Mouse (Mus musculus): ENCODE results near the gene Rpusd3.

DNA sequence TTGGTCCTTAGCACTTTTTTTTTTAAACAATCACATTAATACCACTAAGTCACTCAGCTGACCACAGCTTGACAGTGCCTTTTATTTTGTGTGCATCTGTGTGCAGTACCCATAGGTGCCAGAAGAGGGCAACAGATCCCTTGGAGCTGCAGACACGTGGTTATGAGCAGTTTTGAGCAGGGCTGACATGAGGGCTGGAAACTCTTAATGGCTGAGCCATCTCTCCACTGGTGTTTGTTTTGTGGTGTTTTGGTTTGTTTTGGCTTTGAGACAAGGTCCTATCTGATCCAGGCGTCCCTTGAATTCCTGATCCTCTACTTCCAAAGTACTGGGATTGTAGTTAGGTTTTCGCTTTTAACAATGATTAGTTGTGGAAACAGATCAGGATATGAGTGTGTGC is 8.3 kb upstream of the Rpusd3 start:
- TF ChIP-seq TAL1 (IDR thresholded peaks at IDR 0.05; ENCODE audit: low read length) (no peak), GATA1 (IDR thresholded peaks at IDR 0.05; ENCODE audit: low read length) (no peak)
